Mouse (Mus musculus): ENCODE data around the gene Ddit4.

Ddit4 gene

DNA sequence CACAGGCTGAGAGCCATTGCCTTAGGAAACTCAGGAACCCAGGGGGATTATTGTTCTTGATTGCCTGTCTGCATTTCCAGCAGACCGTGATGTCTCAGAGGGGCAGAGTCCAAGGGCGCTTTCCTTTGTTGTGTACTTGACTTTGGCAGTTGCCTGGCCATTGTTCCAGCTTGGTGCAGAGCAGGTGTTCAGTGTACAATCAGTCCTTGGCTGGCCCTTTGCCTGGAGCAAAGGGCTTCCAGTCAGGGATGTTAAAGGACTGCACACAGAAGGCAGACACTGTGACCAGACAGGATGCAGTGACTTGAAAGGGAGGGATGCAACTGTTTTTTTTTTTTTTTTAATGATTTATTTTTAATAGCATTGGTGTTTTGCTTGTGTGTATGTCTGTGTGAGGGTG is 20.9 kb upstream of the Ddit4 start:
- no peak for DNase-seq (ENCODE audit: low read depth, low spot score)

DNA sequence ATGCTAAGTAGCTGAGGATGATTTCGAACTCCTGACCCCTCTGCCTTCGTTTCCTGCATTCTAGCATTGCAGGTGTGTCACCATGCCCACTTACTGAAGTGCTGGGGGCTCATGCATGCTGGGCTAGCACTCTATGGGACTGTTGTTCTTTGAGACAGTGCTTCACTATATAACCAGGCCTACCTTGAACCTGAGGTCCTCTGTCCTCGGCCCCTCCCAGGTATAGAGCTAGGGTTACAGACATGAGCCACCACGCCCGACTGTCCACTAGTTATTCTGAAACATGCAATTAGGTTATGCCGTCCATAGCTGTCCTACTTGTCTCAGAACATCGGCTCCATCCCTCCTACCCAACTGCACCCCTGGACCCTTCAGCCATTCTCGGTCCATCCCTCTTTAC is 20.2 kb upstream of the Ddit4 start:
- DNase-seq (ENCODE audit: low read depth, low spot score): no peak

DNA sequence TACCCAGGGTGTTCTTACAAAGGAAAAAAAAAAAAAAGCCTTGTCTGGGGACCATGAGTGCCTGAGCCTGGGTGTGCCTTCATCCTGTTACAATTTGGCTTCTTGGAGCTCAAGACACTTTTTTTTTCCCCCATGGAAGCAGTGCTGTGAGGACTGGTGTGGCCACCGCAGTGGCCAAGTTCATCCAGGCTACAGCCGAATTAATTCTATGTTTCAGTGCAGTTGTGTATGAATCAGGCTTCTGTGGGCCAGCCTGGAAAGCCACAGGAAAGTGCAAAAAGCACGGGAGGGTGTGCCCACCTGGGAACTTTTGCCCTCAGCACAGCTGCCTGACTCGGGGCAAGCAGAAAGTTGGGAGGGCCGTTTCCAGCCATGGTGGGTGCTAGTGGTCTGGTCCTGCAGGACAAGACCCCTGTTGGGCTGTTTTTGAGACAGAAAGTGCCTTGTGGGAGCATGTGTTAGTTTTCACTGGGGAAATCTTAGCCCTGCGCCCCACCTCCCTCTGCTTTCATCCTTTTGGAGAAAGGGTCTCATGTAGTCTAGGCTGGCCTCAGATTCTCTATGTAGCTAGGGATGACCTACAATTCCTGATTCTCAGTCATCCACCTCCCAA is 18.9 kb upstream of the Ddit4 start:
- no peak for DNase-seq (ENCODE audit: low read depth, low spot score)

DNA sequence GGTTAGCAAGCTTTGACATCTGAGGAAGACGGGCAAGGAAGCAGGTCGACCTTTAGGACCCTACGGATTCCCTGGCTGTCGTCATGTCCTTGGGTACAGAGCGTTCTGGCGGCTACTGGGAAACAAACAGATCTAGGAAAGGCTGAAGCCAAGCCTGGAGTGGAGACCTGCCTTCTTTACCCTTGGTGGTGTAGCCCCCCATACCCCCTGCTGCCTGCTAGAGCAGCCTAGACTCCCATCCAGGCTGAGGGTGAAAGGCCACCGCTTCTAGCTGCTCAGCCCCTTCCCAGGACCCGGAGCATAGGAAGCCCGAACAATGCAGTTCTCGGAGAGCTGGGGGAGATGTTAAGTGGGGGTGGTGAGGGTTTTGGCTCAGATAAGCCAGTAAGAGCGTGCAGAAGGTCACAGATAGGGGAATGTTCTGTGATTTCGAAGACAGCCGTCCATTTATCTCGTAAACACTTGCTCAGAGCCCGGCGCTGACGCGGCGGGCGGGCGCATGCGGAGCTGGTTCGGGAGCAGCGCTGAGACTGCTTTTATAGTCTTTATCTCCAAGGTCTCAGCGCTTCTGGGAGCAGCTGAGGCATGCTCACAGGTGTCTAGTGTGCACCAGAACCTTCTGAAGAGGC is 18.3 kb upstream of the Ddit4 start:
- DNase-seq (ENCODE audit: low read depth, low spot score): no peak

DNA sequence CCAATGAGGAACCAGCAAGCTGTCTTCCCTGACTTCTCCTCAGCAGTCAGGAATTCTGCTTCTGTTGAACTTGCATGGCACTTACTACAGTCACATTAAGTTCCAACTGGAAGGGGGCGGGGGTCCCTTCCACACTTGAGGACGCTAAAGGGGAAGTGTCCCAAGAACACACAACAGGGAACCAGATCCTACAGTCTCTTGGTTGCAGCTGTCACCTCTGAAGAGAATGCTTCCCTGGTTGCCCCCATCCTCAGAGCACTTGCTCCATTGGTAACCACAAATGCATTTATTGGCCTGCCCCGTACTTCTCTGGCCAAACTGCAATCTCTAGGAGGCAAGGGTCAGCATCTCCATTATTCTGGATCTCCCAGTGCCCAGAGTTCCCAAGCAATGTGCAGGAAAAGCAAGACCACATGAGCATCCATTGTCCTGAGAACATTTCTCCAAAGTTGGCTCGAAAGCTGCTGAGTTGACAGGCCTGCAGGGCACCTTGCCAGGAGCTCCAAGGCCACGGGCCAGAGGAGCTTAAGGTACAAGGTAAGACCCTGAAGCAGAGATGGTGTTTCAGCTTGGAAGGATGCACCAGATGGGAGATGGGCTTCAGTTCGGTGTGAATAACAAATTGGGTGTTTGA is 15.8 kb upstream of the Ddit4 start:
- no peak for DNase-seq (ENCODE audit: low read depth, low spot score)

DNA sequence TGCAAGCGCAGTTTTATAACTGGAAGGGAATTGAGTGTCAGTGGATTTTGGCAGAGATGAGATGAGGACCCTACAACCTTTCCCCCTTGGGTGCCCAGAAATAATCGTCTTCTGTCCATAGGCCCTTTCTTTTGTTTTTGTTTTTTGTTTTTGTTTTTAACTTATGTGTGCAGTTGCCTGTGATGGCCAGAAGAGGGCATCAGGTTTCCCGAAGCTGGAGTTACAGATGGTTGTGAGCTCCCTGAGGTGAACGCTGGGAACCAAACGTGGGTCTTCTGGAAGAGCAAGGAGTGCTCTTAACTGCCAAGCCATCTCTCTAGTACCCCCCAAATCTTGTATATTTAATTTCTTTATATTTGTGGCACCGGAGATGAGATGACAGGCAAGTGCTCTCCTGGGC is 15.1 kb upstream of the Ddit4 start:
- no peak for DNase-seq (ENCODE audit: low read depth, low spot score)

DNA sequence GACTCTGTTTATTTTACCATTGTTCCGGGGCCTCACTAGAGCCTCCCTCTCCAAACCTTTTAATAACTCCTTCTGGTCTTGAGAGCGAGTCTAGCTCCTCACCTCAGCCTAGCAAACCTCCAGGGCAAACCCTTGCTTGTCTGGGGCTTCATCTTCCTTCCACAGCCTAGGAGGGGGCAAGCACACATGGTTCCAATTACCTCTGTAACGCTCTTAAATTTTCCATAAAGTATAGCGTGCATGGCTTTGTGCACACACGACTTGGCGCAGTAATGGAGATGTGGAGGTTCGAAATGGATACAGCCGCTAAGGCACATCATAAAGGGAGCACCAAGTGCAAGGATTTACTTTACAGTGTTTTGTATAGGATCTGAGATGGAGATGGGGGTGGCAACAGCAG is 14.2 kb upstream of the Ddit4 start:
- no peak for DNase-seq (ENCODE audit: low read depth, low spot score)

DNA sequence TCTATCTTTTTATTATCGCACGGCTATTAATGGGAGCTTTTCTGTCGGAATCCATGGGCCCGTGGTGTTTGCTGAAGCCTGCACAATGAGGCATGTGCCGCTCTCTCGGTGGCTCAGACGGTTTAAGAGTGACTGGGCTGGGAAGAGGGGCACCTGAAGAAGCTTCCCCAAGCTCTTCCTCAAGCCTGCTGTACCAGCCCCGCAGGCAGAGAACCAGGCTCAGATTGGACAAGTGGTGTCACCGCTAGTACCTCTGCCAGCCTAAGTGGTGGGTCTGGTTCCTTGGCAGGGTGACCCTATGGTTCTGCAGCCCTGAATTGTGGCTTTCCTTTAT is 13.7 kb upstream of the Ddit4 start:
- no peak for DNase-seq (ENCODE audit: low read depth, low spot score)

DNA sequence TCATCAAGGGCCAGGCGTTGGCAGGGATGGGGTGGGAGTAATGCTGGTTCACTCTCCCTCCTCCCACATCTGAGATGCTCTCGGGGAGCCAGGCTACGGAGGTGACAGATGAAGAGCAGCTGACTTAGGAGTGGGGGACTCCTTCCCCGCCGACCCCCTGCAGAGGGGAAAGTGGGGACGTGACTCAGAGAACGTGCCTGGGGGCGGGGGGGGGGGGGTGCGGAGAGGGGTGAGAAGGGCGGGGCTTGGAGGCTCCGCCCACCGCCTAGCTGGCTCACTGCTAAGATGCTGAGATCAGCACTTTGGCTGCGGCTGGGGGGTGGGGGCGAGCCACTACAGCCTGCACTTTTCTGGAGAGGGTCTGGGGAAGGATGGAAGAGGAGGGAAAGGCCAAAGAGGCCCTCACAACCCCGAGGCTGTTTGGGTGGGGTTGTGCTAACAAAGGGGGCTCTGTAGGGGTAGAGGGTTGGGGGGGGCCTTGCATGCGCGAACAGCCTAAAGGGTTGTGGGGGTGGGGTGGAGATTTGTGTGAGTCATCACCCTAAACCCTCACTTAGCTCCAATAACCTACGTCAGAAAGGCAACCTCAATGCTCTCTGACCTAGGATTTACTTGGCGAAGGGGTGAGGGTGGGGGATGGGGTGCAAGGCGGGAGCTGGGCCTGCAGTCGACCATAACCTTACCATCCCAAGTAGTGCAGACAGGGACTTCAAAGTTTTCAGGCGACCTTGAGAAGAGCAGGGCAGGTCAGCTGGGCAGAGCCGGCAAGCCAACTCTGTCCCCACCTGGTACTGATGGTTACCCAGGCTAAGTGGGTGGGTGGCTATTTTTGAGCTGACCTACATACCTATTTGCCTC is 13.1 kb upstream of the Ddit4 start:
- no peak for DNase-seq (ENCODE audit: low read depth, low spot score)

DNA sequence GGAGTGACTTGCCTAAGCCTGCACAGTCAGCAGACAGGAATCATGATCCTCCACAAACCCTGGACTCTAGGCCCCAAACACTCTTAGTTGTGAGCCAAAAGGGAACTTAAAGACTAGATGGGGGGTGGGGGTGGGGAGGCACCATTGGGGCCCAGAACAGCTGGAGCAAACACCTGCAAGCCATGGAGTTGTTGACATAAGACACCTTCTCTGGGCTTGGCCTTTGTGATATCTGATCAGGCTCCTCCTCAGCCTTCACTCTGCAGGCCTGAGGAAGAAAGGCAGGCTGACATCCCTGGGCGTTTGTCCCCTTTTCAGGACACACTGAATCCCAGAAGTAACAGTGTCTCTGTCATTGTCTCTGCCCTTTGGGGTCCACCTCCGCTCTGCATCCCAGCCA is 12.0 kb upstream of the Ddit4 start:
- DNase-seq (ENCODE audit: low read depth, low spot score): no peak

DNA sequence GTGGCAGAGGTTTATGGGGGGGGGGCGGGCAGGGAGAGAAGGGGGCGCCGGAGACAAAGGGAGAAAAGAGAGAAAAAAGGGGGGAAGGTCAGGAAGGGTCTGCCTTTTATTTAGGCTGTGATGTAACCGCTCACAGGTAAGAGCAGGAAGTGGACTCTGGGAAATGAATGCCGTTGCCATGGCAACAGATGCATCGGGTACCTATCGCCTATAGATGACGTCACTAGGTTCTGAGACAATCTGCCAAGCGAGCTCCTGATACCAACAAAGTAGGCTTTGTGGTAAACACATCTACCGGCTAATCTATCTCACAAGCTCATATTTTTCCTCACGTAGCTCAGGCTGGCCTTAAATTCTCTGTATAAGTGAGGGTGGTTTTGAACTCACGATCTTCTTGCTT is 7.9 kb upstream of the Ddit4 start:
- DNase-seq (ENCODE audit: low read depth, low spot score): no peak

DNA sequence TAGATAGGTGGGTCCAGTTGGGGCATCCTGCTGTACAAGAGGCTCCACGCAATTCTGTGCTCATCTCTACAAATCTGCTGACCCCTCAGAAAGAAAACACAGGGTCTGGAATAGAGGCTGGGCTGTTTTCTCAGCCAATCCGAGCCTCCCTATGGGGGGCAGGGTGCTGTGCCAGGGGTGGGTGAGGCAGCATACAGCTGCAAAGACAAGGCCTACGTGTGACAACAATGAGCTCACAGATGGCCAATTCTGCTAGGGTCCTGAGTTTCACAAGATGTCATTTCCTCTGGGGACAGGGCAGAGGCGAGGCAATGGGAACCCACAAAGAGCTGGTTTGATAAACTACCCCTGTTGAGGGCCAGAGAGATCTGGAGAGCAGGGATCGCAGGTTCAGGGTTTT is 6.8 kb upstream of the Ddit4 start:
- DNase-seq (ENCODE audit: low read depth, low spot score): no peak

DNA sequence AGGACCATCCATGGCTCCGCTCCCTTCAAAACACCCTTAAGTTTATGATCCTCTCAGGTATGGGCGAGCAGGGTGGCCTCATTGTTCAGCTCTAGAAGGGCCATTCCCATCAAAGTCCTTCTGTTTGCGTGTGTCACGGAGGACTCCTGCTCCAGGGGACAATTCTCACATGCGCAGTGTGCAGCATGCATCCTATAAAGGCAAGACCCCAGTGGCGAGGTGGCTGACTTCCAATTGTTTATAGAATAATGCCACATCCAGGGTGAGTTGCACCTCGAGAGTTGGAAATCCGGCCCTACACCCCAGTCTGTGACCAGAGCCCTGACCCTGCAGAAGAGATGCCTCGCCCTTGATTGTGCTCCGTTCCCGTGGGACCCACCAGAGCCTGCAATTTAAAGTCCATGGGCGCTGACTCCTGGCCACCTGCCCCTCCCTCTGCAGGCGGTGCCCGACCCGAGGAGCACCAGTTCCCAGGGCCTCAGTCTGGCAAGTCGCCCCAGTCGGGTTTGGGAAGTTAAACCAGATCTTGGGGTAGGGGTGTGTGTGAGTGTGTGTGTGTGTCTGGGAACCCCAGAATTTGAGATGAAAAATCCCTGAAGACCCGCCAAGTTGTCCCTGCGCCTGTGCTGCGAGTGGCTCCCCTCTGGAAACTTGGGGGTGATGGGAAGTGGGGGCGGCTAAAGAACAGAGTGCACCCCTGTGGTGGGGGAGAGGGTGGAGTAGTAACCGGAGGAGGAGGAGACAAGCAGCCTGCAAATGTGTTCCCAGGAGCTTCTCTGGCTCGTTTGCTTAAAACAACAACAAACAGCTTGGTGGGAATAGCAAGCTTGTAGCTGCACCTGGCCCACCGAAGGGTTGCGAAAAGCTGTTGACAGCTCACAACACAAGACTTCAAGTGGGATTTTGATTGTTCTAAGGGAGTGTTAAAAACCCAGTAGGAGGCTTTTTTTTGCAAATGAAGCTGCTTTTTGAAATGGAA is 5.8 kb upstream of the Ddit4 start:
- DNase-seq (ENCODE audit: low read depth, low spot score): no peak

DNA sequence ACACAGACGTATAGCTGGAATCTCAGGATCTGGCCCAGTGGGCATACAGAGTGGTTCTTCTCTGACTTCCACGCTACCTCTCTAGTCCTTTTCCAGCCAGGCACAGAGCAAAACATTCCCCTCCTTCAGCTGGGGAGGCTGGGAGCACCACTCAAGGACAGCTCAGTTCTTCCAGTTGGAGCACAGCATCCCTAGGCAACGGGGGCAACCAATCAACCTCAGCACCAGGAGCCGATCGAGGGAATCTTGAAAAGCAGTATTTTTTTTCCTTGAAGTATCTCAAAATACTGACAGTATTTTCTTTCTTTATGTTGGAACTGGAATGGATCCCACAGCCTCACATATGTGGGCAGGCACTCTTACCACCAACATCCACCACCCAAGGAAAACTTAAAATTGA is 5.0 kb upstream of the Ddit4 start:
- no peak for DNase-seq (ENCODE audit: low read depth, low spot score)

DNA sequence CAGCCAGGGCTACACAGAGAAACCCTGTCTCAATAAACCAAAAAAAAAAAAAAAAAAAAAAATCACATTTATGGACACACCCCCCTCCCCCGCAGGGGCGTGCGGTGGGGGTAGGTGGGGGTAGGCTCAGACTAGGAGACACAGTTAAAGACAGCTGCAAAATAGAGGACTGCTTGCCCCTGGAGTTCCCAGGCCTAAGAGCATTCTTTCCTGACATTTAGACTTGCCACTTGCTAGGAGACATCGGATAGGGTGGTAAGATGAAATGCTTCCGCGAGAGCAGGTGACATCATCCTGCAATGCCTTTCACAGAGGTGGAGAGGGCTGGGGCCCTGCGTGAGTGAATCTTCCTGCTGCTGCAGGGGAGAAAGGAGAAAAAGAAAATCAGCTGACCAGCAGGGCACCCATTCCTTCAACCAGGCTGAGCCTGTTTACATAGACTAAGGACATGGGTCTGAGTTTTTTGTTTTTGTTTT is 2.0 kb upstream of the Ddit4 start:
- no peak for DNase-seq (ENCODE audit: low read depth, low spot score)

DNA sequence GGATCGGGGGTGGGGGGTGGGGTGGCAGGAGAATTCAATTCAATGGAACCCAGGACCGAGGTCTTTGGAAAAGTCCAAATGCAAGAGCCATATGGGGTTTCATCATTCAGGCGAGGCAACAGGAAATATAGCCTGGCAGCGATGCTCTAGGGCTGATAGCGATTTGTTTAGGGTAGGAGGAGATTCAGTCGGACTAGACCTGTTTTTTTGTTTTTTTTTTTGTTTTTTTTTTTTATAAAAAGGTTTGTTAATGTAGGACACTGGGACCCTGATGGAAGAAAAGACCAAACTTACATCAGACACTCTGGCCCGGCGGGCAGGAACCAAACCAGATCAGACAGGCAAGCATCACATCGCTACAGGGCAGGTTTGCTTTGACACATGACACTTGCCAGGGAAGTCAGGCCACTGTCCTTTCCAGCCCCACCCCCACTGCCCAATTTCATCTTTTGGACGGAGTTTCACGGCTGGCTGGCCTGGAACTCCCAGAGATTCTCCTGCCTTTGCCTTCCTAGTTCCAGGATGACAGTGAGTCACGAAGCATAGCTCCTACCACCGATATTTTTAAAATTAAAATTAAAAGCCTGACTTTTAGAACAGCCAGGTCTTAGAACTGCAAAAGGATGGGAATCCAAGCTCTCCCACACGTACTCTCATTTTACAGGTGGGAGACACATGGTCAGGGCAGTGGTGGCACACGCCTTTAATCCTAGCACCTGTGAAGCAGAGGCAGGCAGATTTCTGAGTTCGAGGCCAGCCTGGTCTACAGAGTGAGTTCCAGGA is 1.3 kb upstream of the Ddit4 start:
- no peak for DNase-seq (ENCODE audit: low read depth, low spot score)

DNA sequence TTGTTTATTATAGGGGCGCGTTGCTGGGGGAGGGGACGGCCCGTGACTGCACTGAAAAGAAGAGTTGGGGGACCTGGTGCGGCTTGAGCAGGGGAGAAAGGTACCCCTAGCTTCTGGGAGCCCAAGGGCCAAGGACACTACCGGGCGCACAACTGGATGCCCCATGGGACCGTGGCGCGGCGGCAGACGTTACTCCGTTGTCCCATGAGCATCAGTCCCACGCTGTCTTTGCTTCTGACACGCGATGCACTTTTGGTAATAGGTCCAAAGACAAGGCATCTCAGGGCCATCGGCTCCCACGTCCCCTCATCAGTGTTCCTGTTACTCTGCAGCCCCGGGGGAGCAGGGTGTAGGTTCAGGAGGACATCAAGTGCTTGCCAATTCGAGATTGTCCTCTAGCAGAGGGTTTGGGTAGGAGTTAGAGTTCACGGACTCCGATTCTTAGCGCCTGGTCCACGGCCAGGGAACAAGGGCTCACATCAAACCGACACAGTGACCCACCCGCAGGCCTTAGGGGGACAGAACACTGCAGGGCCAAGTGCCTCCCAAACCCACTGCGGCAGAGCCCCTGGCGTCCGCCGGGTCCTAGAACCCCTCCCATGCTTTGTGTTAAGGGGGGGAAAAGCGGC is 632 bp upstream of the Ddit4 start:
- no peak for DNase-seq (ENCODE audit: low read depth, low spot score)

DNA sequence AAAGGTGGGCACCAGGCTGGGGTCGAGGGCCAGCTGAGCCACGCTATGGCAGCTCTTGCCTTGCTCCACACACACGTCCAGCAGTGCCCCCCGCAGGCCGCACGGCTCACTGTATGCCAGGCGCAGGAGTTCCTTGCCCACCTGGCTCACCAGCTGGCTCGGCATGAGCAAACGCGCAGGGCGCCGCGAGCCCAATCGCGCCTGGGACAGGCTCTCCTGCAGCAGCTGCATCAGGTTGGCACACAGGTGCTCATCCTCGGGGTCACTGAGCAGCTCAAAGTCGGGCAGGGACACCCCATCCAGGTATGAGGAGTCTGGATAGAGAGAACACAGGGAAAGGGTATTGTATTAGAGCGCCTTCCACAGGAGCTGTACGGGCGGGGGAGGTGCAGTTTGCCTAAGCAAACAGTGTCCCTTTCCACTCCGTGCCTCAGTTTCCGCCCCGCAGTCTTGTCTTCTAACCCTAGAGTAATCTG is 880 bp downstream of the Ddit4 start:
- no peak for DNase-seq (ENCODE audit: low read depth, low spot score)

DNA sequence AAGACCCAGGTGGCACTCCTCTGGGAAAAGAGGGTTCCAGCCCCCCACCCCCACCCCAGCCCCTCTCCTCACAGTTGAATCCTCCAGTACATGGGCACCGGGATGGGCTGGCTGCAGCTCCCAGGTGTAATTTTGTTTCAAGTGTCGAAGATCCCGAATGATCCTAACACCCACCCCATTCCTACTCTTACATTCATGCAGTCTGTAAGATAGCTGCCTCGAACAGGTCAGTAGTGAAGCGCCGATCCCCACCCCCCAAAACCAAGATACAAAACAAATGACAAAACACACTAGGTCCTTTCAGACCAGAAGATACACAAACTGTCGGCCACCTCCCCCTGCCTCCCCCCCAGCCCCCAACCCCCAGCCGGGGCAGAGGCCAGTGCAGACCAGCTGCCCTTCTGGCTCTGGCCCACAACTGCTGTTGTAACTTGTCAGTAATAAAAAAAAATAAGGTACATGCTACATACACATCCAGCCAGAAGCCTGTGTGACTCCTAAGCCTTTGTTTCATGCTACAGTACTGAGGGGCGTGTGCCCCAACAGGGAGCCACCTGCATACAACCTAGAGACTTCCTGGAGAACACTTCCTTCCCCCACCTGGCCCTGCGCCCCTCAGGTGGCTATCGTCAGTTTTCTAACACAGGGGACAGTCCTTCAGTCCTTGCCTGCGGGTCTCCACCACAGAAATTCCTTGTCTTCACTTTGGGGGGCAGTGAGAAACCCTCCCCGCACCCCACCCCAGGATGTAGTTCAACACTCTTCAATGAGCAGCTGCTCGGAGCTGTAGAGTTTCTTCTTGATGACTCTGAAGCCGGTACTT is 1.6 kb downstream of the Ddit4 start:
- no peak for DNase-seq (ENCODE audit: low read depth, low spot score)

Data from c-Kit-negative CD71-positive TER-119-positive erythroid progenitor cells, embryonic 14.5 days (primary cell).